ENCODE assay signal across 26 mouse cellular contexts in genomic region chr4:45720352-45720751, GRCm38 (mm10).
"Had no signal": no experiment of that assay in that cellular context is flagged by ENCODE, and none has a peak within 500 bp of the region (broad histone marks: within the 10 kb centered on the region; RNA-seq: fewer than 3 reads in every experiment).

No protein-coding gene starts in this region.

- H3K27ac ChIP-seq: gastrocnemius, adult 2 months; heart, embryonic 10.5 days; hindbrain, embryonic 13.5 days; hindbrain, embryonic 15.5 days; hindbrain, postnatal 0 days; kidney, embryonic 15.5 days; kidney, postnatal 0 days; limb, embryonic 13.5 days; limb, embryonic 15.5 days; liver, embryonic 12.5 days; liver, embryonic 14.5 days had no signal

- H3K36me3 ChIP-seq: heart, embryonic 10.5 days; heart, embryonic 12.5 days; hindbrain, embryonic 13.5 days; hindbrain, embryonic 15.5 days; kidney, embryonic 15.5 days; limb, embryonic 13.5 days; limb, embryonic 15.5 days; liver, embryonic 12.5 days had no signal

- H3K4me2 ChIP-seq: heart, embryonic 12.5 days; hindbrain, embryonic 13.5 days; hindbrain, embryonic 15.5 days; kidney, embryonic 15.5 days; limb, embryonic 13.5 days; limb, embryonic 15.5 days; liver, embryonic 12.5 days had no signal

- ATAC-seq: hindbrain, postnatal 0 days; intestine, embryonic 16.5 days; liver, embryonic 12.5 days had no signal

- DNase-seq: gastrocnemius, adult 2 months; gastrocnemius, postnatal 10 days; gastrocnemius, postnatal 25 days; heart, adult 18-20 months; heart, postnatal 10 days; heart, postnatal 4 days; kidney, adult 11 months; kidney, adult 2 months; kidney, adult 9 months; kidney, postnatal 14 days; kidney, postnatal 36 days; layer of hippocampus, adult 9-11 months; layer of hippocampus, postnatal 36 days; left cerebral cortex, postnatal 4 days had no signal

- H3K27me3 ChIP-seq: heart, embryonic 12.5 days; hindbrain, embryonic 15.5 days; limb, embryonic 13.5 days; limb, embryonic 15.5 days had no signal

- H3K9ac ChIP-seq: heart, embryonic 12.5 days; hindbrain, embryonic 15.5 days; kidney, embryonic 15.5 days; limb, embryonic 13.5 days; limb, embryonic 15.5 days; liver, embryonic 12.5 days; liver, embryonic 14.5 days had no signal

- H3K4me3 ChIP-seq: gastrocnemius, adult 2 months; heart, embryonic 10.5 days; heart, embryonic 12.5 days; hindbrain, embryonic 13.5 days; hindbrain, embryonic 15.5 days; kidney, embryonic 15.5 days; limb, embryonic 13.5 days; limb, embryonic 15.5 days; liver, embryonic 12.5 days had no signal

- H3K9me3 ChIP-seq: heart, embryonic 10.5 days; heart, embryonic 12.5 days; hindbrain, embryonic 13.5 days; hindbrain, embryonic 15.5 days; kidney, embryonic 15.5 days; limb, embryonic 13.5 days; limb, embryonic 15.5 days; liver, embryonic 12.5 days had no signal
